Mouse (Mus musculus): ENCODE data around the gene Zfp511. TPM values are rescaled to one million over a fixed set of nuclear protein-coding genes. Genes with fewer than 3 reads are reported as not detected.

Zfp511 gene
- polyA plus RNA-seq, 1 experiment from 2014 or later = 51.5 TPM

DNA sequence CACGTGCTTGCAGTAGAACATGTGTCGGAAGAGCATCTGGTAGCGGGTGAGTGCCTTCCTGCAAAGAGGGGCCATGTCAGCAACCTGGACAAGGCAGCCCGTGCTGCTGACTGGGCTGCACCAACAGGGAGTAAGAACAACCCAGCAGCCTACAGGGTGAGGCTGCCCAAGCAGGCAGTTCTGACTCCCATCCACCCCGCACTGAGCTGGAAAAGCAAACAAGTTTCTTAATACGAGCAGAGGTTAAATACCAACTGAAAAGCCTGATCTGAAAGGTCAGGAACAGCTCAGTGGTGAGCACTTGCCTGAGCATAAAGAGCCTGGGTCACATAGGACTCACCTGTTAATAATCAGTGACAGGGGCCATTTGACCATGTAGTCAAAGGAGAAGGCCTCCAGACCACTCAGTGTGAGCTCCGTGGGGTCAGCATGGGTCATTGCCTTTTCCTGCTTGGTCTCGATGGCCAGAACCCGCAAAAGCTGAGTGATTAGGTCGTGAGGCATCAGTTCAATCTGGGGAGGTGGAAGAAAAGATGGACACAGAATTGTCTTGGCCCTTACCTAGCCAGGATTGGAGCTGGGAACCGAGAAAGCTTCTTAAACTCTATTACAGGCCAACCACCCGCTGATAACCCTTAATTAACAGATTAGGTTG is 35.0 kb upstream of the Zfp511 start:
- H3K4me2 ChIP-seq (ENCODE audit: low read length) = no peak overlapping the region
- 56% methylated on average over 12 of the region's 12 CpGs for WGBS
- no peak for ATAC-seq (ENCODE audit: low FRiP score, low TSS enrichment)
- H3K9me3 ChIP-seq (ENCODE audit: control insufficient read depth, low read length) = no peaks in the 10 kb centered on the region
- H3K27me3 ChIP-seq (ENCODE audit: control insufficient read depth, insufficient read depth, low read length) = no peaks in the 10 kb centered on the region
- peaks cover 91% of the 10 kb centered on the region for H3K36me3 ChIP-seq (ENCODE audit: control insufficient read depth, insufficient read depth, low read length)
- H3K4me1 ChIP-seq (ENCODE audit: control insufficient read depth, insufficient read depth, low read length) = no peaks in the 10 kb centered on the region
- H3K27ac ChIP-seq (replicated peaks; ENCODE audit: low read depth, low read length) = no peak overlapping the region
- DNase-seq = no peak
- H3K4me3 ChIP-seq (replicated peaks; ENCODE audit: low read depth, low read length) = no peak overlapping the region
- H3K9ac ChIP-seq (replicated peaks; ENCODE audit: low read length) = no peak overlapping the region

DNA sequence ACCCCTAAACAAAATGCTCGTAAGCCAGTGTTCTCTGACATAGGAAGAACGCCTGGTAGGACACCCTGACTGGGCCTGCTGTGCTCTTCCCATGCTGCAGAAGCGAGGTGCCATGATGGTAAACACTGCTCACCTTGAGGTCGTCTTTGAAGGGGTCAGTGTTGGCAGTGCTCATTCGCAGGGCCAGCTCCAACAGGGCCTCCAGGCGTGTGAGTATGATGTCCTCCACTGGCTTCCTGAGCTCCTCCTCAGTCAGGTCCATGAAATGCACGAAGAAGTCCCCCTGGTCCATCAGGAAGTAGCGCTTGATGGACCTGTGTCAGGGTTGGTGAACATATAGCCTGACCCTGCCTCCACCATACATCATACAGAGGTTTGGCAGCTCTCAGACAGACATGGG is 31.5 kb upstream of the Zfp511 start:
- no peak overlapping the region for H3K4me3 ChIP-seq (replicated peaks; ENCODE audit: low read depth, low read length)
- no peak for DNase-seq
- H3K4me2 ChIP-seq (ENCODE audit: low read length) = no peak overlapping the region
- no peak for ATAC-seq (ENCODE audit: low FRiP score, low TSS enrichment)
- no peaks in the 10 kb centered on the region for H3K27me3 ChIP-seq (ENCODE audit: control insufficient read depth, insufficient read depth, low read length)
- 93% methylated on average over 8 of the region's 8 CpGs for WGBS
- no peaks in the 10 kb centered on the region for H3K4me1 ChIP-seq (ENCODE audit: control insufficient read depth, insufficient read depth, low read length)
- no peak overlapping the region for H3K27ac ChIP-seq (replicated peaks; ENCODE audit: low read depth, low read length)
- H3K36me3 ChIP-seq (ENCODE audit: control insufficient read depth, insufficient read depth, low read length) = peaks cover 71% of the 10 kb centered on the region
- H3K9ac ChIP-seq (replicated peaks; ENCODE audit: low read length) = no peak overlapping the region
- no peaks in the 10 kb centered on the region for H3K9me3 ChIP-seq (ENCODE audit: control insufficient read depth, low read length)

GRCm38 (mm10) chr7:140006861-140007611 is 29.2 kb upstream of the Zfp511 start:
- H3K27me3 ChIP-seq (ENCODE audit: control insufficient read depth, insufficient read depth, low read length) = no peaks in the 10 kb centered on the region
- H3K9ac ChIP-seq (replicated peaks; ENCODE audit: low read length) = no peak overlapping the region
- H3K27ac ChIP-seq (replicated peaks; ENCODE audit: low read depth, low read length) = no peak overlapping the region
- no peaks in the 10 kb centered on the region for H3K4me1 ChIP-seq (ENCODE audit: control insufficient read depth, insufficient read depth, low read length)
- peaks cover 56% of the 10 kb centered on the region for H3K36me3 ChIP-seq (ENCODE audit: control insufficient read depth, insufficient read depth, low read length)
- no peak overlapping the region for H3K4me3 ChIP-seq (replicated peaks; ENCODE audit: low read depth, low read length)
- H3K9me3 ChIP-seq (ENCODE audit: control insufficient read depth, low read length) = no peaks in the 10 kb centered on the region
- H3K4me2 ChIP-seq (ENCODE audit: low read length) = no peak overlapping the region
- whole genome bisulfite sequencing = 95% methylated on average over 9 of the region's 9 CpGs
- DNase-seq (no peak), ATAC-seq (ENCODE audit: low FRiP score, low TSS enrichment) (no peak)

- Histone ChIP-seq H3K4me3 (replicated peaks; ENCODE audit: low read depth, low read length) (no peak overlapping the region), H3K4me1 (ENCODE audit: control insufficient read depth, insufficient read depth, low read length) (no peaks in the 10 kb centered on the region), H3K4me2 (ENCODE audit: low read length) (no peak overlapping the region), H3K36me3 (ENCODE audit: control insufficient read depth, insufficient read depth, low read length) (peaks cover 49% of the 10 kb centered on the region), H3K9me3 (ENCODE audit: control insufficient read depth, low read length) (no peaks in the 10 kb centered on the region), H3K27ac (replicated peaks; ENCODE audit: low read depth, low read length) (no peak overlapping the region), H3K27me3 (ENCODE audit: control insufficient read depth, insufficient read depth, low read length) (no peaks in the 10 kb centered on the region), H3K9ac (replicated peaks; ENCODE audit: low read length) (no peak overlapping the region)
- WGBS = 96% methylated on average over 9 of the region's 9 CpGs
- ATAC-seq (ENCODE audit: low FRiP score, low TSS enrichment) = no peak
- DNase-seq = no peak
Observed at GRCm38 (mm10) chr7:140007781-140008180, 28.4 kb upstream of the Zfp511 start.

DNA sequence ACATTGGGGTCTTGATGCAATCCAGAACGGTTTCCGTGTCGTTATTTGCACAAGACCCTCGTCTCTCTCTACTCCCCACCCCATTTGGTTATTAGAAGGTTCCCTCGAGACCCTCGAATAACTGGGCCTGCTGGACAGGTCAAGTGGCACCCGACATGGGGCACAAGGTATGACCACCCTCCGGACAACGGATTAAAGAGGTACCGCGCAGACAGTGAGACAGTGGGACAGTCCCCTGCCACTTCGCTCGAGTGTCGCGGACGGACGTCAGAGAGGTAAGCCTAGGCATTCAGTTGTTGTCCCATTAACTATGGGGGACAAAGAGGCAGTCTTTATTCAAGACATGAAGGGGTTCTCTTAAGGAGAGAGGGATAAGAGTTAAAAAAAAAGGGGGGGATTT is 24.9 kb upstream of the Zfp511 start:
- H3K27me3 ChIP-seq (ENCODE audit: control insufficient read depth, insufficient read depth, low read length) = no peaks in the 10 kb centered on the region
- no peak overlapping the region for H3K27ac ChIP-seq (replicated peaks; ENCODE audit: low read depth, low read length)
- peaks cover 22% of the 10 kb centered on the region for H3K36me3 ChIP-seq (ENCODE audit: control insufficient read depth, insufficient read depth, low read length)
- no peaks in the 10 kb centered on the region for H3K4me1 ChIP-seq (ENCODE audit: control insufficient read depth, insufficient read depth, low read length)
- DNase-seq (no peak), ATAC-seq (ENCODE audit: low FRiP score, low TSS enrichment) (no peak)
- no peaks in the 10 kb centered on the region for H3K9me3 ChIP-seq (ENCODE audit: control insufficient read depth, low read length)
- H3K4me2 ChIP-seq (ENCODE audit: low read length) = no peak overlapping the region
- H3K9ac ChIP-seq (replicated peaks; ENCODE audit: low read length) = no peak overlapping the region
- WGBS = 96% methylated on average over 17 of the region's 17 CpGs
- H3K4me3 ChIP-seq (replicated peaks; ENCODE audit: low read depth, low read length) = no peak overlapping the region

GRCm38 (mm10) chr7:140031771-140032170 is 4.4 kb upstream of the Zfp511 start:
- ATAC-seq (ENCODE audit: low FRiP score, low TSS enrichment) = no peak
- Histone ChIP-seq H3K27me3 (ENCODE audit: control insufficient read depth, insufficient read depth, low read length) (no peaks in the 10 kb centered on the region), H3K36me3 (ENCODE audit: control insufficient read depth, insufficient read depth, low read length) (peaks cover 56% of the 10 kb centered on the region), H3K4me1 (ENCODE audit: control insufficient read depth, insufficient read depth, low read length) (peaks cover 6% of the 10 kb centered on the region), H3K4me3 (replicated peaks; ENCODE audit: low read depth, low read length) (no peak overlapping the region), H3K9me3 (ENCODE audit: control insufficient read depth, low read length) (peaks cover 2% of the 10 kb centered on the region; the same call in 1 of the 2 replicates), H3K27ac (replicated peaks; ENCODE audit: low read depth, low read length) (no peak overlapping the region), H3K9ac (replicated peaks; ENCODE audit: low read length) (no peak overlapping the region), H3K4me2 (ENCODE audit: low read length) (no peak overlapping the region)
- DNase-seq = no peak
- 95% methylated on average over 12 of the region's 12 CpGs for WGBS

DNA sequence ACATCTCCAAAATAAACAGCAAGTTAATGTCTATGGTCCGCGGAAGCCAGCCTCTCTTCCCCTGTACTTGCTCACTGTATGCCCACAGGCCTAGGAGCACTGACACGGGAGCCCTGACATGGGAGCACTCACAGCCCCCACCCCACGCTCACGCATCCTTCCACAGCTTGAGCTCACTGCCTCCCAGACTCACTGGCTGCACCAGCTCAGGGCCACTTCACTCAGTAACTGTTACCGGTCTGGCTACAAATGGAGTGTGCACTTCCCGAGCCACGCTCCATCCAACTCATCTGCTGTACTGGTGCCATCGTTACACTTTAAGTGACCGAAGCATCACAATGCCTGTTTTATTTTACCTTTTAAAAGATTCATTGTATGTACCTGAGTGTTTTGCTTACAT is 3.8 kb upstream of the Zfp511 start:
- no peak overlapping the region for H3K4me3 ChIP-seq (replicated peaks; ENCODE audit: low read depth, low read length)
- no peaks in the 10 kb centered on the region for H3K27me3 ChIP-seq (ENCODE audit: control insufficient read depth, insufficient read depth, low read length)
- no peak overlapping the region for H3K9ac ChIP-seq (replicated peaks; ENCODE audit: low read length)
- peaks cover 12% of the 10 kb centered on the region for H3K4me1 ChIP-seq (ENCODE audit: control insufficient read depth, insufficient read depth, low read length)
- ATAC-seq (ENCODE audit: low FRiP score, low TSS enrichment) (no peak), DNase-seq (no peak)
- peaks cover 56% of the 10 kb centered on the region for H3K36me3 ChIP-seq (ENCODE audit: control insufficient read depth, insufficient read depth, low read length)
- H3K9me3 ChIP-seq (ENCODE audit: control insufficient read depth, low read length) = peaks cover 2% of the 10 kb centered on the region; the same call in 1 of the 2 replicates
- WGBS = 97% methylated on average over 10 of the region's 10 CpGs
- H3K4me2 ChIP-seq (ENCODE audit: low read length) = no peak overlapping the region
- no peak overlapping the region for H3K27ac ChIP-seq (replicated peaks; ENCODE audit: low read depth, low read length)

DNA sequence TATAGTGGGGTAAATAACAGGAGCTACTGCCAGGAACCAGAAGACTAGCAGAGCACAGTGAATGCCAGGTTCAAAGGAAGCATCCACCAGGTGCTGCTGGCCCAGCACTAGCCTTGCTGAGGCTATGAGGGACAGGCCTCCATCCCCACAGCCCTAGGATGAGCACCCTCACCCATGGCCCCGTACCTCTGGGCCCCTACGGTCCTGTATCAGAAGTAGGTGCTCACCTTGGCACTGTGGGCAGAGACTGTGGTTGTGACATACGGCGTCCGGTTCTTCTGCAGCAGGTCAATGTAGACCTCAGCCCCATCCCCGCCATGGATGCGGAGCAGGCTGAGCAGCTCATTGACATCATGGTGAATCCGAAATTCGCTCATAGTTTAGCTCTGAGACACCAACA is 2.8 kb upstream of the Zfp511 start:
- Histone ChIP-seq H3K4me3 (replicated peaks; ENCODE audit: low read depth, low read length) (no peak overlapping the region), H3K4me1 (ENCODE audit: control insufficient read depth, insufficient read depth, low read length) (peaks cover 12% of the 10 kb centered on the region), H3K9ac (replicated peaks; ENCODE audit: low read length) (no peak overlapping the region), H3K27me3 (ENCODE audit: control insufficient read depth, insufficient read depth, low read length) (no peaks in the 10 kb centered on the region), H3K36me3 (ENCODE audit: control insufficient read depth, insufficient read depth, low read length) (peaks cover 52% of the 10 kb centered on the region), H3K27ac (replicated peaks; ENCODE audit: low read depth, low read length) (no peak overlapping the region), H3K9me3 (ENCODE audit: control insufficient read depth, low read length) (no peaks in the 10 kb centered on the region), H3K4me2 (ENCODE audit: low read length) (no peak overlapping the region)
- 97% methylated on average over 9 of the region's 9 CpGs for WGBS
- DNase-seq (no peak), ATAC-seq (ENCODE audit: low FRiP score, low TSS enrichment) (no peak)

DNA sequence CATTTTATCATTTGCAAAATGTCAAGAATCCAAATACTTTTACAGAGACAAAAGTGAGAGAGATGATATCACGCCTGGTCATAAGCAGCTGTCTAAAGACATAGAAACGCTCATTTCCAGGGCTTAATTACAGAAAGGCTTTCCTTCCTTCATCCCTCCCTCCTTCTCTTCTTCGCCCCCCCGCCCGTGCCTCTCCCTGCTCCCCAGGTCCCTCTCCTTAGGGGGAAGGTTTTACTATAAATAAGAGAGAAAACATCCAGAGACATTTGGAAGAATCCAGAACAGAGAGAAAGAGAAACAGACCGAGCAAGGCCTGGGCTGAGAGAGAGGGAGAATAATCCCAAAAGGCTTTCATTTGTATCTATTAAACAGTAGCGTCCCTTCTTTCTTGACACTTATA is 735 bp upstream of the Zfp511 start:
- WGBS = 22% methylated on average over 7 of the region's 7 CpGs

More for the DNA sequence above, 735 bp upstream of the Zfp511 start:
- peak overlapping the region; percentile 82 for H3K4me3 ChIP-seq (replicated peaks; ENCODE audit: low read depth, low read length)
- peak overlapping the region; percentile 89 for H3K4me2 ChIP-seq (ENCODE audit: low read length)
- no peaks in the 10 kb centered on the region for H3K27me3 ChIP-seq (ENCODE audit: control insufficient read depth, insufficient read depth, low read length)
- DNase-seq = no peak
- no peaks in the 10 kb centered on the region for H3K9me3 ChIP-seq (ENCODE audit: control insufficient read depth, low read length)
- H3K27ac ChIP-seq (replicated peaks; ENCODE audit: low read depth, low read length) = 0 out of 2 replicates have a peak overlapping the region, but pooled peaks have one; percentile 86
- peaks cover 12% of the 10 kb centered on the region for H3K4me1 ChIP-seq (ENCODE audit: control insufficient read depth, insufficient read depth, low read length)
- ATAC-seq (ENCODE audit: low FRiP score, low TSS enrichment) = no peak
- peaks cover 41% of the 10 kb centered on the region for H3K36me3 ChIP-seq (ENCODE audit: control insufficient read depth, insufficient read depth, low read length)
- peak overlapping the region; percentile 86 for H3K9ac ChIP-seq (replicated peaks; ENCODE audit: low read length)

Data from midbrain, embryonic 14.5 days (tissue).